Mouse (Mus musculus) lung, postnatal 4 days (tissue): ENCODE measurements at regions not wholly inside any gene's neighbourhood (a gene's known extent, or its start where the extent isn't known, plus 50 kb on each side); places are given as distances from the start of the nearest gene placed in this dataset.

Experiments
- DNase-seq, 2 experiments: peaks; one replicate each; pipeline ENCODE4 v3.0.0; 2021

DNA sequence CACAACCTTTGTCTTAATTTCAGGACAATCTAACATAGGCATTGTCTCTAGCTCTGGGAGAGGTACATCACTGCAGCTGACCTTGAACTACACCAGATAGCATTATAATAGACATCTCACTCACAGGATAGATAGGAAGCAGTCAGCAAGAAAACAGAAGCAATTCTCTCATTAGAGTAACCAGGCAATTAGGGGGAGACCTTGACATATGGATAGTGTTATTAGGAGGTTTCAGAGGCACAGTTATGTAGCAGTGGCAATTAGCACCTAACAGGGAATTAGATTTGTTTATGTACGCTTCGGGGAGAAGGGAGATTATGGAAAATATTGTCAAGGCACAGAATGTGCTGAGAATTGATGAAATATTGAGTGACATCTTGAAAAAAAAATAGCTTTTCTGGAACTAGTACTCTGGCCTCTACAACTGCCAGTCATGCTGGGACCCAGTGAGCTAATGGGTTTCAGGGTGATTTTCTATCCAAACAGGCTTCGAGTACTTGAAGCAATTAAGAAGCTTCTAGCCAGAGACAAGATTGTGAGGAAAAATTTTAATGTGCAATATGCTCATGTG is 216.8 kb upstream of the Aco1 start:
- DNase-seq, result no peak

DNA sequence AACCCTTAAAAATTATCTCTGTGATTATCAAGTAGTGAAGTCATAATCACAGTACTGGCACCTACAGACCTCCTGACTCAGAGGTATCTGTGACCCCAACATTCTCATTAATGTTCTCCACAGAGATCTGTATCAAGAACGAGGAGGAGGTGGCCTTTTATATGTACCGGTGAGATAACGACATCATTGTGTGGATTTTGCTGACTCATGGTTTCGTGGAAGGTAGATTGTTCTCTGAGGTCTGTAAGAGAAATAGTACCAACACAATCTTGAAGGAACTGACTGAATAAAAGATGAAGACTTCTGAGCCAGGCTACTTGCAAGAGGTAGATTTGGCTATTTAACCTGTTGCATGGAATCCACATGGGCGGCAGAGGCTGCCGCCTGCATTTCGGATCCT is 216.3 kb upstream of the Aco1 start:
- DNase-seq, result no peak

DNA sequence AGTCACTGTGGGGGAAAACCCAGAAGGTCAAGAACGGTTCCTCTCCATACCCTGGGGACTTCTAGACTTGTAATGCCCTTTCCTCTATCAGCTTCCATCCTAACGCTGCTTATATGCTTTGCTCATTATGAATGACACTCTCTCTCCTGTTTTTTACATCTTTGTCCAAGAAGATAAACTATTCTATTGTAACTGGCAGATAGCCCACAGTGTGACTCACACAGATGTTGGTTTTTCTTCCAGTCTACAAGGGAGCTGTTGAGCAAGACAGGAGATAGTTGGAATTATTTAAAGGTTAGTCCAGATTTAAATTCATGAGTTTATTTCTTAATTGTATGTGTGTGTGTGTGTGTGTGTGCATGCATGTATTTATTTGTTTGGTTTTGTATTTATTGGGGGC is 214.4 kb upstream of the Aco1 start:
- DNase-seq, result no peak

DNA sequence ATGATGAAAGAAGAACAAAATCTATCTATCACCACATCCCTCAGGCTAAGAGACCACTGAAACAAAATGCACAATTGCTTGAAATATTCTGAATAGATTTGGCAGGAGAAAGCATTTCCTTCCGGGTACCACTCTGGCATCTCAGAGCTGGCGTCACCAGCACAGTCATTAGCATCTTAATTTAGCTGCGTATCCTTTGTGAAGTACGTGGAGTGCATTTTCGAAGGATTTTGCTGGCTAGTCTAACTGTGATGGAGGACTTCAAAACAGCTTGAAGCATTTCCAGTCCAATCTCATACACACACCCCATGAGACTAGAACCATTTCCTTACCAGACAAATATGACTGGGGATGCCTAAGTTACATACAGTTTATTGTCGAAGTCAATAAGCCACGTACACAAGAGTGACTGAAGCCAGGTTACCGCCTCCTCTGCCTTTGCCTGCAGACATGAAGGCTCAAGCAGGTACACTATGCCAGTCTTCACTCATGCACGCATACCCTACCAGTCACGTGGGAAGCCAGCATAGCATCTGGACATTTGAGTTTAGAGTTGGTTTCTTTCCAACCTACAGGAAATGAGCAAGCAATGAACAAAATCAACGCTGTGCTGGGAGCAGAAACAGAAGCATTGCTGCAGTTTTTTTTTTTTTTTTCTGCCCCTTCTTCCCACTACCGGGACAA is 208.7 kb upstream of the Aco1 start:
- DNase-seq, result no peak

DNA sequence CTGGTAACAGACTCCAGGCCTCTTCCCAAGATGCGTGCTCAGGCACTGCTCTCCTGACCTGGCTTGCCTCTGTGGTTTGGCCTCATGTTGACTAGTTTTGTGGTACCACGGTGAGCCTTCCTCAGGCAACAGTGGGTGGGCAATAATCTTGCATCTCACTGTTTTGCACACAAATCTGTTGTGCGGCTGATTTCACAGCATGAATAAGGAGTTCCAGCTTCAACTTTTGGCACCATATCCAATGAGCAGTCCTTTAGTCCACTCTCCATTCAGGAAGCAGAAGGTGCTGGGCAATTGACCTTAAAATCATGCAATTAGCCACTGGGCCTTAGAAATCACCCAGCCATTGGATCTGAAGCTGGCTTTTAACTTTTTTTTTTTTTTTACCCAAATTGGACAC is 184.2 kb upstream of the Aco1 start:
- no peak for DNase-seq

DNA sequence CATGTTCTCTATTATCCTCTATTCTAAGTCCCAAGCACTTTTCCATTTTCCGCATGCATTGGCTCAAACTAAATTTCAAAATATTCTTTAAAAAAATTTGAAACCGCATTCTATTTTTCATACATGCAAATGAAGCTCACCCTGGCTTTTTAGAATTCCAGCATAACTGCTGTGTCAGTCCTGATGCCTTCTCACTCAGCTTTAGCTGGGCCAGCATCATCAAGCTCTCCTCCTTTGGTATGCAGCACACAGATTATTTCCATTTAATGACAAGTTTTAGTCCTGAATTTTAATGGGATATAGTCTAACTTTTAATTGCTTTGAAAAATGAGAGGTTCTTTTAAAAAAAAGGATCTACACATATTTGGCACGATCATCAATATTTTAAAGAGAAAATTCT is 174.9 kb upstream of the Aco1 start:
- no peak for DNase-seq

DNA sequence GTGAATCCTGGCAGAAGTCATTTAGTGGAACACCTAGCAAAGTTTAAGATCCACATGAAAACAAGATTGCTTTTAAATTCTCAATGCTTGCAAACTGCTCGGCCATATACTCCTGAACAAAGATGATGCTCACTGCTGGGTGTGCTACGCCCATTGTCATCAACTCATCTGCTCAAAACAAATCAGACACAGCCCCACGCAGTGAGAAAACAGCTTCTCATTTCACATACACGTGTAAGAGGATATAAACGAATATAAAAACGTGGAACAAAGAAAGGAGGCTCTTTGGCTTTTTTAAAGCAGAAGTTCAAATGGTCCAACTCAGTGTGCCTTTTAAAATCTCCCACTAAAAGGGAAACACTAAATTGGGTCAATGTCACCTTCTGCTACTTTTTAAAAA is 151.5 kb upstream of the Aco1 start:
- no peak for DNase-seq

DNA sequence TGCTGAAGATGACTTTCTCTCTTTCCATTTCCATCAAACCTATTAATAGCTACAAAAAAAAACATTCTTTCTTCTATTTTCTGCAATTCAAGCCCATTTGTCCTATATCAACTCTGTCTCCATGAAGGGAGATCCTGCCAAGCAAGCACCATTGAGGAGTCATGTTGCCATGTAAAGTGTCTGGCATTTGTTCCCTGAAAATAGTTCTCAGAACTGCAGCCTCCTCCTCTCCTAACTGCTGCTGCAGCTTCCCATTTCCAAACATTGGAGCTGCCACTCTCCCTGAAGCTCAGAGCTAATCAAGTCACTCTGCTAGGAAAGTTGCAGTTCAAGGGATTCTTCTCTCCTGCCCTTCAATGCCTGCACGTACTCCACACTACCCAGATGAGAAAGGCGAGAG is 151.0 kb upstream of the Aco1 start:
- DNase-seq, result no peak

DNA sequence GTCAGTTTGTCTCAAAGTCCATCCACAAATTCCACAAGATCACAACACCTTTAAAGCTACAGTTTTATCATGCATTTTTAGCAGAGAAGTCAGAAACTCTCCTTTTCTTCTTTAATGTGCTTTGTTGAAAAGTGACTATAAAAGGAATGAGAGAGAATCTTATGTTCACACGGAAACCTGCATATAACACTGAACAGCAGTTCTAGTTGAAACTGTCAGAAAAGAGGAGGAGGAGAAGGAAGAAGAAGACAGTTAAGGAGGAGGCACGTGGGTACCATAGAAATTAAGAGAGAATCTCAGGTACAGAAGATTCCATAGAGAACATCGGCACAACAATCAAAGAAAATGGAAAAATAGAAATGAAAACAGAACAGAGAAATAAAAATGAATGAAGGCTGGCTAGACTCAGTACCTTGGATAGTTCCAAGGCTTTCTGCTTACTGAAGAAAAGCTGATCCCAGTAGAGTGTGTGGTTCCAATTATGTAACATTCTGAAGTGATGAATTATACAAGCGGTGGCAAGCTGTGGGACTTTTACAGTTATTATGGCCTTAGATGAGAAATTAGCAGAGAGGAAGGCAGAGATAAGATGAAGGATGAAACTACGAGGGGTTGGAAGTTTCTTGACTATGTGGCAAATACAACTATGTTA is 144.0 kb upstream of the Aco1 start:
- no peak for DNase-seq

DNA sequence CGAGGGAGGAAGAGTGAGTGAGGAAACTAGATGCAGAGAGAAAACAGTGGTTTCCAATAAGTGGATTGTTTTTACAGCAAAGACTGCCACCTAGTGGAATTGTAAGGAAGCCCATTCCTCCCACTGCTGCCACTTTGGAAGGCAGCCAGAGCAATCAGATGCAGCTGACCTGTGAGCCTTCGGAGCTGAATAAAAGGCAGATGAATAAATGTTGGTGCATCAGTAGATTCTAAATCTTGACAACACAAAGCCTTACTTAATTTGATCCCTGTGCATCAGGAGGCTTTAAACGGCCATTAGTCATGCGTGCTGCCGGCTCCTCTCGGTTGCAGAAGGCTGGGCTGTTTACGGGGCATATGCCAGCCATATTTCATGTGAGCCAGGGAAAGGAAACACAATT is 128.2 kb upstream of the Aco1 start:
- DNase-seq, result peak; percentile 31 to 48

DNA sequence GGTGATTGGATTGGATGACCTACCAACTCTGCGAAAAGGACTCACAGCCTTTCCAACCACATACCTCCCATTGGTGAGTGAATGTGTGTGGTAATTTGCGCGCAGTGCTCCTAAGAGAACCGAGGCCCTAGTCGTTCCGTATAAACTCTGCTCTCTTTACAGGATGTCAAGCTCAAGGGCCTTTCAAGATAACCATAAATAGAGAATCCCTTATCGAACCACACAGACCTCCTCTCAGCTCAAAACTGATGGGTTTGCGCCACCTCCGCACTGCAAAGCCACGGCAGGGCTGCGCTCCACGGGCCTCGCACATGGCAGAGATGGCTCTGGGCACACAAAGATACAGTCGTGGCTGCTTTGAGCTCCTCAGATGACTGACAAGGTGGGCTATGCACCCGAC is 126.0 kb upstream of the Aco1 start:
- no peak for DNase-seq

DNA sequence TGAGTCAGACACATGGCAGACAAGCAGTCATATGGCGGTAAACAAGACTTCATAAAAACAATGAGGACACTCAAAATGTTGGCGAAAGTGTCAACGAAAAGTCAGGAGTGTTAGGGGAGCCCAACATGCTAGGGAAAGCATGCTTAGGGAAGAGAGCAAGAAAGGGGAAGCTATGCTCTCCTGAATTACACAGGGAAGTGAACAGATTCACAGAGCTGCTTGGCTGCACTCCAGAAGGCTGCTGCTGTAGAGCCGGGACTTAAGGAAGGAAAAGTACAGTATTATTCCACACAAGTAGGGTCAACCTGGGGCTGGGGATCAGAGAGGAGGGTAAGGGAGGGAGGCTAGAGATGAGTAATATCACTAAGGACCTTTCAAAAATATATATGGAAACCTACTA is 124.7 kb upstream of the Aco1 start:
- no peak for DNase-seq

DNA sequence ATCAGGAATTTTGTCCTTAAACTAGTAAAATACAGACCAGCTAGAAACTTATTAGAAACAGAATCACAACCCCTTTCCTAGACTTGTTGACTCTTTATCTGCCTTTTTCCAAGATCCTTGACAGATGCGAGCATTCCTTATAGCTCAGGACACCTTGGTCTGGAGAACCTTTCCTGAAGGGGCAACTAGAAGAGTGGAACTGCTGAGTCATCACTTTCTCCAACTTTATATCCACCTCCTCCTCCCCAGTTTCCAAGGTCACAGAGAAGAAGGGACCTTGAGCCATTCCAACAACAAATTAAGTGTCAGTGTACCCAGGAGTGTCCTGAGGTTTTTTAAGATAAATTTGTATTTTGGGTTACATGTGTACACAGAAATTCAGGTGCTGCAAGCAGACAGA is 111.5 kb upstream of the Aco1 start:
- DNase-seq, result no peak

DNA sequence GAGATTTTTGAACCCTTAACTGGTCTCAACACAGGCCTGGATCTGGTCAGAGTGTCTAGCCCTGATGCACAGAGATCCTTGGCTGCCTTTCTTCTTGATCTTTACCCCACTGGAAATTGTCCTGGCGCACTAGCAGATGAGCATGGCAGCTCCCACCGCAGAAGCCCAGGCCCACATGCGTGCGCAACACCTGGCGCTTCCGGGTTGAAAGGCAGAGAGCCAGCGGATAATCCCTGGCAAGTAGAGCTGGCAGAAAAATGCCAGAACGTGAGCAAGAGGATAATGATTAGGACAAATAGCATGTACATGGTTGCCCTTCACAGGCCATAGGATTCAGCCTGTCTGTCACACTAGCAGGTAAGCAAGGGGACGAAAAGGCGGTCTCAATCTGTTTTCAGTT is 95.0 kb upstream of the Aco1 start:
- DNase-seq, result no peak

DNA sequence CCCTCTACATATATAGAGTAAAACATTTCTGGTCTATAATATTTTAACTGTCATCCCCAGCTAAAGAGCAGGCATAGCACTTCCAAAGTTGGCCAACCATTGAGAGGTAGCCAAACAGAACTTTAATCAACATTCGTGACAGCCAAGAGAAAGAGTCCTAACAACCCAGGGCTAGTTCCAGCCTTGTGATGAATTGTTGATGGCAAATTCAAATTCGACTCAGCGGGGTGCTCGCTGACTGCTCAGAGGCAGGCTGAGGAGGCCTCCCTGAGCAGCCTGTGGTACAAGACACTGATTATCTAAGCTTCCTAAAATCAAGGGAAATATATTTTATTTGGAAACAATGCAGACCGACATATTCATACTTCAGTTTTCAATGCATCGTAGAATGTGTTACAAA is 93.8 kb upstream of the Aco1 start:
- no peak for DNase-seq

DNA sequence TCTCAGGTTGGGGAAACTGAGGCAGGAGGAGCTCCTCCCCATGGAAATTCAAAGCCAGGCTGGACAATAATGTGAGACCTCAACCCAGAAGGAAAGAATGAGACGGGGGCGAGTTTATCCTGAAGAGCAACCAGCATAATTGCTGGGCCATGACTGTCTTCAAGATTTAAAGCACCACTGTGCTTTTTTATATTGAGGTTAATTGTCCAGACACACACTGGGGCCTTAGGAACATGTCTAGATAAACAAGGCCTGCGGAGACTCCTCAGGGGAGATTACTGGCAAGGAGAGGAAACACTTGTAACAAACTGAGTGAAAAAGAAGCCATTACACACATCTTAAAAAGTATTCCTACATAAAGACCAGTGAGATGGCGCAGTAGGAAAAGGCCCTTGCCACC is 91.0 kb upstream of the Aco1 start:
- no peak for DNase-seq

DNA sequence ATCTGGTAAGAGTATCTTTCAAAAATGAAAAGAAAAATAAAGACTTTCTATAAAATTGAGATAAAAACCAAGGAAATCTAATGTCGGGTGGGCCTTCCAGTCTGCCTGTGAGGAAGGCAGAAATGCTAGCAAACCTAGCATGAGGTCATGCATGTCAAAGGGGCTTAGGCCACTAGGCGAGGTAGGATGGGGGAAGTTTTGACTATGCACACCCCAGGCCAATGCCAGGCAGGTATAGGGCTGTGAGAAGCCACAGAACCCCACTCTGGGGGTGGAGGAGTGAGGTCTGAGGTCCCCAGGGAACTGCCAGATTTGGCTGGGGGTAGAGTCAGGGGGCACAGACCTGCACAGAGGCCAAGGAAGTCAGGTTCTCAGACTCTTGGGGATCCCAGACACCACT is 89.5 kb upstream of the Aco1 start:
- no peak for DNase-seq

DNA sequence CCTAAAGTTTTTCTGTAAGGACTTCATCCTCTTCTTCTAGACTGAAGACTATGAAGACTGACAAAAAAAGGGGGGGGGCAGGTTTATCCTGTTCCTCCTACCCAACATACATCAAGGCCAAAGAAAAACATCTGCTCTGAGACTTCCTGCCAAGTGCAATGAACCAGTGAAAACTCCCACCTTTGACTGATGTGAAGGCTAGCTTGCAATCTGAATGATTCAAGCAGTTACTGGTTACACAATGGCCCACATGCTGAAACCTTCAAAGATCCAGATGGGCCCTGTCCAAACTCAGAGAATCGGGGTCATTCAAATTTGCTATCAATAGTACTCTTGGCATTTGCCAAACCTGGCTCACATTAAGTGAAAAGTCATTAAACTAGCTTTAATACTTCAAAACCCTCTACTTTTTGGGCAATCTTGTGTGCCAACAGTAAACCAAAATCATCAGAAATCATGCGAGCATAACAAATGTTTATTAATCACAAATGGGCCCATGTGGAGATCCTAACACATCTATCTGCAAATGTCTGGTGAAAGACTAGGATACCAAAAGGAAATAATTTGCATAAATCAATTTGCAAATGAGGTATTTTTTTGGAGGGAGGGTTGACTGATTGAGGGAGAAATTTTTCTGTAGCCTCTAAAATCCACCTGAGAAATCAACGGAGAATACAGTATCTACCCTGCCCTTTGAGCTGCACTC is 79.0 kb upstream of the Aco1 start:
- no peak for DNase-seq

DNA sequence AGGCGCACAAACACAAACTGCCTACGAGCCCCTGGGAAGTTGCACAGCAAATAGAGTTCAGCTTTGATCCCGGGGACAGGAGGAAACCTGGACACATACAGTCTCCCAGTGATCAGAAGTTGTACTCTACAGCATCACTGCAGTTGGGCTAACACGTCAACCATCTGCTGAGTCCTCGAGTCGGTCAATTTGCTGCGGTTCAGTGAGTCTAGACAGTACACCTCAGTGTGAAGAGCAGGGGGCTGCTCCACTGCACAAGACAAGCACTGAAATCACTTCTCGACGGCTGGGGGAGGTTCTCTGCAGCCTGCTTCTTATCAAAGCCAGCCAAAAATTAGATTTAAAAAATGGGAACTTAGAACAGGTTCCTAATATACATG is 78.4 kb upstream of the Aco1 start:
- DNase-seq, result no peak

DNA sequence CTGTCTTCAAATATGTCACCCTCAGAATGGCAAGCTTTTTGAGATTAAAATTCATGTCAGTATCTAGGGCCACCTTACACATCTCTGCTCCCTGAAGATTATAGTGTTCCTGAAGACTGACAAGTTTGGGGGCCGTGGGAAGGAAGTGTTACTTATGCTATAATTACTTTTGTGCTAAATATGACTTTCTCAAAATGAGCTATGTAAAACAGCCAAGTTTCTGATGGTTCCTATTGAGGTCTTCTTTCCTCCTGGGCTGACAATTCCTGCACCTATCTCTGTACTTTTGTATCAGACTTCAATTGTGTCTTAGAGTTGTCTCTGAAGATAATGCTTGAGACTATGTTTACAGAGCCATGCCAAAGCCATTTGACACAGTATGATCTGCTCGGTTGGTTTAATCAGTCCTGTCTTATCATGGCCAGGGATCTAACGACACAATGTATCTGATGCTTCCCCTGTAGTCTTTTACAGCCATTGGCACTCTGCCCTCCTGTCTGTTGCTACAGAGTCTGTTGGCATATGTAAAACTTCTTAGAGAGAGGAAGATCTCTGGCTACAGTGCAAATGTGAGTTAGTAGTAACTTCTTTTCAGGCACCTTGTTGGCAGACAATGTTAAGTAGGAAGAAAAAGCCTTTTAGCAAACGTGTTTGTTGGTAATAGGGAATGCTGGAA is 71.8 kb upstream of the Aco1 start:
- no peak for DNase-seq

DNA sequence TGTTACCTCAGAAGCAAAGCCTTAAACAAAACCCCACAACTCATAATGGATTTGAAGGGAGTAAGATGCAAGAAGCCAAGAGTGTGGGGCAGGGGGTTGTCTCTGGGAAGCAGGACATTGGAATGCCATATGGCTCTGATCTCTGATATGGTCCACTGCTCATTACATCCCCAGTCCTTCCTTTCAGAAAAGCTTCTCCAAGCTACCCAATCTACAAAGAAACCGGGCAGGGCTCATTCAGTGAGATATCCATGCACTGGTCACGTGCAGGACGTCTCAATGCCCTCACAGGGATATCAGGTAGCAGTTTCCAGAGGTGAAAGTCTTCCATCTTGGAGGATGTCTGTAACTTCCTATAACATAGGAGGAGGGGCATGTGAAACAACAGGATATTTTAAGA is 61.8 kb upstream of the Aco1 start:
- DNase-seq, result no peak

DNA sequence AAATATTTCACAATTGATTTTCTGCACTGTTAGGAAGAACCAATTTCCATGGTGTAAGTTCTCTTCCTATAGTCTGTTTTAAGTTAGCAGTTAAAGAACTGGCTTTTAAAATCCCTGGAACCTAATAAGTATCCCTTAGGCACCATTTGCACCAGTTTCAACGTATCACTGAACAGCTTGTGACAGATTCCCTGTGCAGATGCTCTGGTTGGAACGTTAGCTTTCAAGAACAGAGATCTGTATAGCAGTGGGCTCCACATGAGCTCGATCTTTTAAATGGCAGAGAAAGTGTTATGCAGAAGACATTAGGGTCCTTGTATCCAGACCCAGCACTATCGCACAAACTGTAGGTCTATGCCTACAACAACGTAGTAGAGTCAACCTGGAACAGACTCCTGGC is 52.6 kb upstream of the Aco1 start:
- no peak for DNase-seq
